Mouse (Mus musculus) spleen, adult 2 months (tissue): ENCODE measurements at regions not wholly inside any gene's neighbourhood (a gene's known extent, or its start where the extent isn't known, plus 50 kb on each side); places are given as distances from the start of the nearest gene placed in this dataset.

Experiments
- DNase-seq, 2 experiments: peaks; one replicate each; pipeline versions ENCODE4 v3.0.0 to v3.0.0-alpha.2; 2012 to 2021; ENCODE audit warnings: low spot score in 2 of 2, low read depth in 1 of 2
- H3K27ac ChIP-seq: fragments of 200-500 bp; 2 replicates; pipeline ENCODE4 v1.5.1; 2012; ENCODE audit warnings: low read length, inconsistent platforms; ENCODE audit not compliant: insufficient read depth
- H3K27me3 ChIP-seq: fragments of 200-500 bp; 2 replicates; pipeline ENCODE4 v1.6.1; 2012; ENCODE audit warnings: mild to moderate bottlenecking, moderate library complexity, low read length, inconsistent platforms; ENCODE audit not compliant: control insufficient read depth, insufficient read depth
- H3K36me3 ChIP-seq: fragments of 200-500 bp; 2 replicates; pipeline ENCODE4 v1.6.1; 2012; ENCODE audit warnings: mild to moderate bottlenecking, low read length, inconsistent platforms; ENCODE audit not compliant: control insufficient read depth, insufficient read depth
- H3K4me1 ChIP-seq: fragments of 200-500 bp; 2 replicates; pipeline ENCODE4 v1.6.1; 2011; ENCODE audit warnings: inconsistent platforms; ENCODE audit not compliant: control insufficient read depth, insufficient read depth, insufficient read length
- H3K4me3 ChIP-seq: fragments of 200-500 bp; 2 replicates; pipeline ENCODE4 v1.5.1; 2011; ENCODE audit warnings: mild to moderate bottlenecking, inconsistent platforms; ENCODE audit not compliant: insufficient read depth, insufficient read length; ENCODE audit errors: extremely low read depth
- CTCF ChIP-seq: fragments of 200-500 bp; IDR thresholded peaks from 2 replicates; pipeline ENCODE4 v1.5.1; 2011; ENCODE audit warnings: mild to moderate bottlenecking, inconsistent platforms; ENCODE audit not compliant: insufficient read depth, insufficient read length, insufficient replicate concordance; ENCODE audit errors: extremely low read depth
- POLR2A ChIP-seq: fragments of 200-500 bp; IDR thresholded peaks from 2 replicates; pipeline ENCODE4 v1.6.1; 2011; ENCODE audit warnings: low read depth, low read length, inconsistent platforms
- WGBS: fragments of 180-500 bp; shearing (Covaris S2); methylation state at CpG from one replicate; pipeline ENCODE4 v1.1.7; 2018; 5-methylcytosine and 5-hydroxymethylcytosine counted together

DNA sequence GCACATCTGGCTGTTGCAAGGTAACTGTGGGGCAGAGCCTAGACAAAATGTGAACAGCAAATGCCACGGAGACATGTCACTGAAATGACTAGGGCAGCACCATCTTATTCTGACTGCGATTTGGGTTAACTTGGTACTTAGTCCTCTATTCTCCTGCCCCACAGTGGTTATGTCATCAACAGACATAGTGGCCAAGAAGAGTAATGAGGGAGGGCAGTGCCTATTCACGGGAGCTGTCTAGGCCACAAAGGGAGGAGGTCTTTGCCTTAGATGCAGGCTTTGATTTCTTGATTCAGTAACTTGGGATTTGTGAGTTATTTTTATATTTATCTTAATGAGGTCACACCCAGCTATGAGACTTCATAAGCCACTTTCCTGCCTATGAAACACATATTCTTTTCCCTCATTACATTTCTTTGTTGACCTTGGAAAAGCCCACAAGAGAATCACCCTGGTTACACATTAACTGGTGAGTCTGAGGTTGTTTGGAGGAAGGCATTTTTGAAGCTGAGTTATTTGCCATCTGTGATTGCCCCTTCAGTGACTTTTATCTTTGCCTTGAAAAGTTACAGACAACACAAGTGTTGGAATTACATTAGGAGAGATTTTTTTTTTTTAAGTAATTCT, 255.2 kb upstream of the Gpc5 start:
- Histone ChIP-seq H3K36me3 (no peaks in the 10 kb centered on the region), H3K4me3 (no peak overlapping the region), H3K27ac (no peak overlapping the region), H3K27me3 (no peaks in the 10 kb centered on the region), H3K4me1 (no peaks in the 10 kb centered on the region)
- no peak for DNase-seq
- TF ChIP-seq CTCF (no peak), POLR2A (no peak)
- 85% methylated on average over 3 of the region's 3 CpGs for WGBS

DNA sequence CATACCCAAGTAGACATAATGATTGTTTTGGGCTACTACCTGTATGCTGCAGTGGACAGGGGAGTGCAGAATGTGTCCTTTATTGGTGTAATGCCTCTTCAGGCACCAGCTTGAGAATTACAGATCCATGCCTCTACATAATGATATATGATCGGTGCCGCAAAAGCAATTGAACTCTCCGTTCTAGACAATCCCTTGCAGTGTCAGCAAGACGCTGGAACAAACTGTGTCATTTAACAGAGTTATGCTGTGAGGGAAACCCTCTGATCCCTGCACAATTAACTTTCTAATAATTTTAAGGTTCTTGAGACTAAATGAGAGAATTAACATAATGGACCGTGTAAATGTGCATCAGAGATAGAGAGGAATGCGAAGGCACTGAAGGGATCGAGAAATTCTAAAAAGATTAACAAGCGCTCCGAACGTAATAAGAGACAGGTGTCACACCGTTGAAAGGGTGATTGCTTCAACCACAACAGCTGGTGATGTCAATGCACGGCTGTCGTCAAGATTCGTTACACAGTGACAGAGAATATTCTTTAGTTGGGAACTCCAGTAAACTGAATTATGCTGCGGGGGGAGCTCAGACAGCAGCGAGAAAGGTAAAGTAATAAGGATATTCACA, 254.3 kb upstream of the Gpc5 start:
- no peaks in the 10 kb centered on the region for H3K36me3 ChIP-seq
- no peaks in the 10 kb centered on the region for H3K27me3 ChIP-seq
- no peaks in the 10 kb centered on the region for H3K4me1 ChIP-seq
- no peak overlapping the region for H3K27ac ChIP-seq
- WGBS: 92% methylated on average over 16 of the region's 16 CpGs
- TF ChIP-seq POLR2A (no peak), CTCF (no peak)
- no peak for DNase-seq
- H3K4me3 ChIP-seq: no peak overlapping the region

DNA sequence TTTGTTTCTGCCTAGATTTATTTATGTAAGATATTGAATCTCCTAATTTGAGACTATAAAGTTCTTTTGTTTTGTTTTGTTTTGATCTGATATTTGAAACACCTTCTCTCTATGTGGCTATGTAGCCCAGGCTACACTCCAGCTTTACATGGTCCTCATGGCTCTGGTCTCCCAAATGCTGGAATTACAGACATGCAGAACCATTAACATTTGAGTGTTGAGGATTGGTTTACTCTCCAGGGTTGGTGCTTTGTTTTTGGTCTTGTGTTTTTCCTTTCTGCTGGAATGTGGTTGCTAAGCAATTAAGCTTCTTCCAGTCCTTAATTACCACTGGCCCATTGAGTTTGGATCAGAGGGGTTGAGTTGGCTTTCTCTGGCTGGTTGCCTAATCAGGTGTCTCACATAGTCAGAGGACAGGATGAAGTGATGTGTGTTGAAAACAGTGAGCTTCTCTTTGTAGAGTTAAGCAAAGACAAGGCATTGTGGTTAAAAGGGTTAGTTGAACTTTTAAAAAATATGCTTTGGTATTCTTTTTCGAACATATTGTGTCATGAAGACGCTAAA, 252.6 kb upstream of the Gpc5 start:
- Histone ChIP-seq H3K27me3 (no peaks in the 10 kb centered on the region), H3K27ac (no peak overlapping the region), H3K4me1 (no peaks in the 10 kb centered on the region), H3K36me3 (no peaks in the 10 kb centered on the region), H3K4me3 (no peak overlapping the region)
- TF ChIP-seq CTCF (no peak), POLR2A (no peak)
- no peak for DNase-seq
- WGBS: 88% methylated on average over 2 of the region's 2 CpGs

- WGBS: 72% methylated on average over 5 of the region's 5 CpGs
- DNase-seq: no peak
- no peaks in the 10 kb centered on the region for H3K4me1 ChIP-seq
- H3K36me3 ChIP-seq: no peaks in the 10 kb centered on the region
- H3K27ac ChIP-seq: no peak overlapping the region
- TF ChIP-seq CTCF (no peak), POLR2A (no peak)
- H3K27me3 ChIP-seq: no peaks in the 10 kb centered on the region
- no peak overlapping the region for H3K4me3 ChIP-seq
These were observed 251.2 kb upstream of the Gpc5 start for GRCm38 (mm10) chr14:114840766-114841165.

GRCm38 (mm10) chr14:114841552-114841951, 250.5 kb upstream of the Gpc5 start:
- WGBS: 23% methylated on average over 5 of the region's 5 CpGs
- Histone ChIP-seq H3K27ac (no peak overlapping the region), H3K27me3 (no peaks in the 10 kb centered on the region), H3K4me1 (no peaks in the 10 kb centered on the region), H3K4me3 (no peak overlapping the region), H3K36me3 (no peaks in the 10 kb centered on the region)
- no peak for DNase-seq
- TF ChIP-seq CTCF: no peak
- no peak for TF ChIP-seq POLR2A

- H3K36me3 ChIP-seq: no peaks in the 10 kb centered on the region
- no peaks in the 10 kb centered on the region for H3K4me1 ChIP-seq
- TF ChIP-seq POLR2A (no peak), CTCF (no peak)
- H3K27me3 ChIP-seq: no peaks in the 10 kb centered on the region
- H3K4me3 ChIP-seq: no peak overlapping the region
- DNase-seq: no peak
- no peak overlapping the region for H3K27ac ChIP-seq
- 93% methylated on average over 8 of the region's 8 CpGs for WGBS
These were observed 249.7 kb upstream of the Gpc5 start for GRCm38 (mm10) chr14:114842327-114842726.

- no peak overlapping the region for H3K4me3 ChIP-seq
- no peaks in the 10 kb centered on the region for H3K4me1 ChIP-seq
- 89% methylated on average over 6 of the region's 6 CpGs for WGBS
- no peaks in the 10 kb centered on the region for H3K36me3 ChIP-seq
- no peak for DNase-seq
- H3K27me3 ChIP-seq: no peaks in the 10 kb centered on the region
- TF ChIP-seq POLR2A: no peak
- no peak for TF ChIP-seq CTCF
- no peak overlapping the region for H3K27ac ChIP-seq
These were observed 248.8 kb upstream of the Gpc5 start for GRCm38 (mm10) chr14:114843105-114843743.
